Mouse (Mus musculus) bone marrow, adult 2 months (tissue): ENCODE measurements around the gene Tcte3. TPM values are rescaled to one million over a fixed set of nuclear protein-coding genes. Genes with fewer than 3 reads are reported as not detected.
A peak's percentile ranks its signal among the peaks of the same experiment; 100 is the strongest.
"Not testable (repeated sequence)": the region's sequence is repeated elsewhere in the genome, so short reads cannot be mapped to it uniquely, and the experiment has no call there.

Experiments
- H3K27ac ChIP-seq: fragments of 200-500 bp; 2 replicates; pipeline ENCODE4 v1.5.1; 2012; ENCODE audit warnings: low read depth, mild to moderate bottlenecking, control low read depth, inconsistent platforms, low read length; ENCODE audit not compliant: control insufficient read depth, poor library complexity, insufficient read depth
- H3K4me1 ChIP-seq: fragments of 200-500 bp; 2 replicates; pipeline ENCODE4 v1.6.1; 2011; ENCODE audit warnings: low read length; ENCODE audit not compliant: control insufficient read depth, insufficient read depth
- H3K4me3 ChIP-seq: fragments of 200-500 bp; replicated peaks from 2 replicates; pipeline ENCODE3; 2011; ENCODE audit warnings: mild to moderate bottlenecking, low read depth, low read length, control low read depth; ENCODE audit not compliant: control insufficient read depth
- CTCF ChIP-seq: fragments of 200-500 bp; IDR thresholded peaks from 2 replicates; pipeline ENCODE4 v1.5.1; 2011; ENCODE audit warnings: low read length, control low read depth; ENCODE audit not compliant: control insufficient read depth, insufficient read depth
- POLR2A ChIP-seq: fragments of 200-500 bp; IDR thresholded peaks from 2 replicates; pipeline ENCODE4 v1.6.1; 2011; ENCODE audit warnings: low read depth, mild to moderate bottlenecking, control low read depth, low read length, borderline replicate concordance; ENCODE audit not compliant: control insufficient read depth
- WGBS: fragments of 180-500 bp; shearing (Covaris S2); methylation state at CpG from one replicate; pipeline ENCODE4 v1.1.7; 2018; 5-methylcytosine and 5-hydroxymethylcytosine counted together
- polyA plus RNA-seq: library from polyadenylated mRNA; stranded (reverse); fragments of >200 nt; gene quantifications from 2 replicates; pipeline ENCODE4 v1.2.4, GENCODE M21; 2011; ENCODE audit warnings: low replicate concordance; ENCODE audit not compliant: missing spikeins, insufficient read depth, insufficient read length

The Tcte3 gene
- polyA plus RNA-seq, 1 experiment: not detected

- TF ChIP-seq POLR2A (no peak), CTCF (no peak)
- WGBS: 40% methylated on average over 2 of the region's 2 CpGs
- Histone ChIP-seq H3K27ac (no peak overlapping the region), H3K4me1 (no peaks in the 10 kb centered on the region), H3K4me3 (no peak overlapping the region)
Measured at GRCm38 (mm10) chr17:15069124-15069523, 27.8 kb upstream of the Tcte3 start.

GRCm38 (mm10) chr17:15068040-15068792, 26.9 kb upstream of the Tcte3 start:
- 79% methylated on average over 8 of the region's 8 CpGs for WGBS
- no peak overlapping the region for H3K27ac ChIP-seq
- H3K4me1 ChIP-seq: no peaks in the 10 kb centered on the region
- TF ChIP-seq CTCF (no peak), POLR2A (no peak)
- H3K4me3 ChIP-seq: no peak overlapping the region

- Histone ChIP-seq H3K4me1 (no peaks in the 10 kb centered on the region), H3K4me3 (no peak overlapping the region), H3K27ac (no peak overlapping the region)
- WGBS: 76% methylated on average over 1 of the region's 1 CpGs
- TF ChIP-seq POLR2A (no peak), CTCF (no peak)
Measured at GRCm38 (mm10) chr17:15066911-15067310, 25.6 kb upstream of the Tcte3 start.

- H3K4me3 ChIP-seq: no peak overlapping the region
- no peaks in the 10 kb centered on the region for H3K4me1 ChIP-seq
- WGBS: 68% methylated on average over 6 of the region's 6 CpGs
- TF ChIP-seq POLR2A (no peak), CTCF (no peak)
- H3K27ac ChIP-seq: no peak overlapping the region
Measured at GRCm38 (mm10) chr17:15066066-15066465, 24.8 kb upstream of the Tcte3 start.

GRCm38 (mm10) chr17:15065391-15066024, 24.2 kb upstream of the Tcte3 start:
- H3K27ac ChIP-seq: no peak overlapping the region
- 48% methylated on average over 13 of the region's 13 CpGs for WGBS
- H3K4me3 ChIP-seq: no peak overlapping the region
- peak; percentile 33; the same call in 1 of the 2 replicates for TF ChIP-seq CTCF
- TF ChIP-seq POLR2A: no peak
- no peaks in the 10 kb centered on the region for H3K4me1 ChIP-seq

GRCm38 (mm10) chr17:15060356-15060755, 19.1 kb upstream of the Tcte3 start:
- no peaks in the 10 kb centered on the region for H3K4me1 ChIP-seq
- WGBS: 91% methylated on average over 6 of the region's 6 CpGs

GRCm38 (mm10) chr17:15059646-15060045, 18.4 kb upstream of the Tcte3 start:
- no peak overlapping the region for H3K27ac ChIP-seq
- WGBS: 93% methylated on average over 14 of the region's 14 CpGs
- no peak for TF ChIP-seq CTCF
- no peak for TF ChIP-seq POLR2A
- no peak overlapping the region for H3K4me3 ChIP-seq
- no peaks in the 10 kb centered on the region for H3K4me1 ChIP-seq

More at GRCm38 (mm10) chr17:15060356-15060755, 19.1 kb upstream of the Tcte3 start:
- Histone ChIP-seq H3K4me3 (no peak overlapping the region), H3K27ac (no peak overlapping the region)
- TF ChIP-seq CTCF: no peak
- TF ChIP-seq POLR2A: no peak

GRCm38 (mm10) chr17:15058161-15058591, 16.9 kb upstream of the Tcte3 start:
- 82% methylated on average over 5 of the region's 5 CpGs for WGBS
- Histone ChIP-seq H3K4me3 (no peak overlapping the region), H3K4me1 (no peaks in the 10 kb centered on the region), H3K27ac (no peak overlapping the region)
- TF ChIP-seq CTCF: no peak
- TF ChIP-seq POLR2A: no peak

- WGBS: 66% methylated on average over 4 of the region's 4 CpGs
- H3K27ac ChIP-seq: no peak overlapping the region
- H3K4me1 ChIP-seq: no peaks in the 10 kb centered on the region
- TF ChIP-seq POLR2A: no peak
- TF ChIP-seq CTCF: no peak
- no peak overlapping the region for H3K4me3 ChIP-seq
Measured at GRCm38 (mm10) chr17:15055925-15056324, 14.6 kb upstream of the Tcte3 start.

- 93% methylated on average over 13 of the region's 13 CpGs for WGBS
- not testable (repeated sequence) for H3K27ac ChIP-seq, H3K4me1 ChIP-seq, H3K4me3 ChIP-seq
Measured at GRCm38 (mm10) chr17:15053829-15054200, 12.5 kb upstream of the Tcte3 start.

- H3K4me1 ChIP-seq, H3K4me3 ChIP-seq, H3K27ac ChIP-seq: not testable (repeated sequence)
- 87% methylated on average over 6 of the region's 8 CpGs for WGBS
Measured at GRCm38 (mm10) chr17:15053183-15053828, 12.0 kb upstream of the Tcte3 start.

GRCm38 (mm10) chr17:15052766-15053165, 11.5 kb upstream of the Tcte3 start:
- WGBS: 58% methylated on average over 1 of the region's 1 CpGs
- not testable (repeated sequence) for H3K4me3 ChIP-seq, H3K27ac ChIP-seq

More at GRCm38 (mm10) chr17:15052766-15053165, 11.5 kb upstream of the Tcte3 start:
- H3K4me1 ChIP-seq: not testable (repeated sequence)
